Mouse (Mus musculus) lung, embryonic 15.5 days (tissue): ENCODE data around the gene Uvrag. TPM values are rescaled to one million over a fixed set of nuclear protein-coding genes. Genes with fewer than 3 reads are reported as not detected.
A peak's percentile ranks its signal among the peaks of the same experiment; 100 is the strongest.

Experiments
- ATAC-seq: fragments of 200-750 bp; cut with Nextera tagmentation; 2 replicates; pipeline ENCODE4 v1.8.0; 2017; ENCODE audit warnings: moderate number of reproducible peaks, borderline replicate concordance; ENCODE audit not compliant: low FRiP score, low TSS enrichment; ENCODE audit errors: extremely low read depth
- H3K27ac ChIP-seq: fragments of 300-500 bp; sonication (generic); 2 replicates; pipeline ENCODE4 v1.5.1; 2015; ENCODE audit warnings: moderate library complexity, mild to moderate bottlenecking, inconsistent platforms
- H3K27me3 ChIP-seq: fragments of 300-500 bp; sonication (generic); 2 replicates; pipeline ENCODE4 v1.6.1; 2015; ENCODE audit warnings: inconsistent platforms
- H3K36me3 ChIP-seq: fragments of 300-500 bp; sonication (generic); 2 replicates; pipeline ENCODE4 v1.6.1; 2015; ENCODE audit warnings: inconsistent platforms
- H3K4me1 ChIP-seq: fragments of 300-500 bp; sonication (generic); 2 replicates; pipeline ENCODE4 v1.6.1; 2015; ENCODE audit warnings: inconsistent platforms
- H3K4me2 ChIP-seq: fragments of 300-500 bp; sonication (generic); 2 replicates; pipeline ENCODE4 v1.6.1; 2015; ENCODE audit warnings: inconsistent platforms, mild to moderate bottlenecking, moderate library complexity
- H3K4me3 ChIP-seq: fragments of 300-500 bp; sonication (generic); 2 replicates; pipeline ENCODE4 v1.5.1; 2015; ENCODE audit warnings: mild to moderate bottlenecking, inconsistent platforms
- H3K9ac ChIP-seq: fragments of 300-500 bp; sonication (generic); 2 replicates; pipeline ENCODE4 v1.6.1; 2015; ENCODE audit warnings: inconsistent platforms
- H3K9me3 ChIP-seq: fragments of 300-500 bp; sonication (generic); 2 replicates; pipeline ENCODE4 v1.6.1; 2016; ENCODE audit warnings: inconsistent platforms
- WGBS: fragments of 180-500 bp; shearing (Covaris S2); methylation state at CpG from one replicate; pipeline ENCODE4 v1.1.7; 2015; 5-methylcytosine and 5-hydroxymethylcytosine counted together
- polyA plus RNA-seq: library from polyadenylated mRNA; unstranded; fragments of >200 nt; fragmentation: Nextera tagmentation; extraction: Ambion mirVana; gene quantifications from 2 replicates; pipeline ENCODE4 v1.2.1, GENCODE M21; 2015

The Uvrag gene
- polyA plus RNA-seq, 1 experiment from 2014 or later, result 23.7 TPM

GRCm38 (mm10) chr7:98960274-98960673 is 180.7 kb downstream of the Uvrag start:
- Histone ChIP-seq H3K36me3 (no peaks in the 10 kb centered on the region), H3K27ac (no peak overlapping the region), H3K27me3 (no peaks in the 10 kb centered on the region), H3K9ac (no peak overlapping the region), H3K4me2 (no peak overlapping the region), H3K9me3 (no peaks in the 10 kb centered on the region), H3K4me1 (peaks cover 21% of the 10 kb centered on the region), H3K4me3 (no peak overlapping the region)
- 83% methylated on average over 8 of the region's 8 CpGs for WGBS
- ATAC-seq, result no peak

GRCm38 (mm10) chr7:98959246-98959645 is 181.7 kb downstream of the Uvrag start:
- Histone ChIP-seq H3K9ac (no peak overlapping the region), H3K4me1 (peaks cover 24% of the 10 kb centered on the region), H3K27ac (no peak overlapping the region), H3K4me2 (no peak overlapping the region), H3K36me3 (no peaks in the 10 kb centered on the region), H3K4me3 (no peak overlapping the region), H3K27me3 (no peaks in the 10 kb centered on the region), H3K9me3 (no peaks in the 10 kb centered on the region)
- no peak for ATAC-seq
- WGBS, result 86% methylated on average over 5 of the region's 5 CpGs

- no peaks in the 10 kb centered on the region for H3K27me3 ChIP-seq
- no peak overlapping the region for H3K4me3 ChIP-seq
- WGBS, result 26% methylated on average over 11 of the region's 11 CpGs
- no peak overlapping the region for H3K9ac ChIP-seq
- ATAC-seq, result no peak
- no peak overlapping the region for H3K4me2 ChIP-seq
- no peaks in the 10 kb centered on the region for H3K36me3 ChIP-seq
- no peaks in the 10 kb centered on the region for H3K9me3 ChIP-seq
- H3K4me1 ChIP-seq, result peaks cover 23% of the 10 kb centered on the region
- no peak overlapping the region for H3K27ac ChIP-seq
Measured at GRCm38 (mm10) chr7:98958172-98958571, 182.8 kb downstream of the Uvrag start.

- no peak overlapping the region for H3K4me2 ChIP-seq
- H3K9me3 ChIP-seq, result no peaks in the 10 kb centered on the region
- H3K4me1 ChIP-seq, result peaks cover 16% of the 10 kb centered on the region
- H3K9ac ChIP-seq, result no peak overlapping the region
- no peaks in the 10 kb centered on the region for H3K27me3 ChIP-seq
- H3K36me3 ChIP-seq, result no peaks in the 10 kb centered on the region
- H3K4me3 ChIP-seq, result no peak overlapping the region
- no peak overlapping the region for H3K27ac ChIP-seq
- no peak for ATAC-seq
- WGBS, result 73% methylated on average over 8 of the region's 8 CpGs
Measured at GRCm38 (mm10) chr7:98957111-98957741, 183.7 kb downstream of the Uvrag start.

GRCm38 (mm10) chr7:98956609-98957008 is 184.3 kb downstream of the Uvrag start:
- ATAC-seq, result no peak
- WGBS, result 37% methylated on average over 1 of the region's 1 CpGs
- no peaks in the 10 kb centered on the region for H3K9me3 ChIP-seq
- H3K4me3 ChIP-seq, result no peak overlapping the region
- H3K27ac ChIP-seq, result no peak overlapping the region
- H3K9ac ChIP-seq, result no peak overlapping the region
- peaks cover 16% of the 10 kb centered on the region for H3K4me1 ChIP-seq
- H3K27me3 ChIP-seq, result no peaks in the 10 kb centered on the region
- no peaks in the 10 kb centered on the region for H3K36me3 ChIP-seq
- no peak overlapping the region for H3K4me2 ChIP-seq

GRCm38 (mm10) chr7:98953649-98954048 is 187.3 kb downstream of the Uvrag start:
- H3K9ac ChIP-seq, result no peak overlapping the region
- no peak overlapping the region for H3K4me3 ChIP-seq
- H3K4me2 ChIP-seq, result no peak overlapping the region
- no peaks in the 10 kb centered on the region for H3K36me3 ChIP-seq
- H3K4me1 ChIP-seq, result peaks cover 16% of the 10 kb centered on the region
- H3K9me3 ChIP-seq, result no peaks in the 10 kb centered on the region
- 74% methylated on average over 3 of the region's 3 CpGs for WGBS
- no peaks in the 10 kb centered on the region for H3K27me3 ChIP-seq
- no peak overlapping the region for H3K27ac ChIP-seq
- ATAC-seq, result no peak

GRCm38 (mm10) chr7:98944986-98945385 is 196.0 kb downstream of the Uvrag start:
- WGBS, result 35% methylated on average over 3 of the region's 3 CpGs
- H3K4me3 ChIP-seq, result no peak overlapping the region
- H3K4me1 ChIP-seq, result peaks cover 4% of the 10 kb centered on the region

GRCm38 (mm10) chr7:98943687-98944086 is 197.3 kb downstream of the Uvrag start:
- Histone ChIP-seq H3K27me3 (no peaks in the 10 kb centered on the region), H3K4me1 (peaks cover 10% of the 10 kb centered on the region), H3K4me3 (no peak overlapping the region), H3K4me2 (no peak overlapping the region), H3K9me3 (no peaks in the 10 kb centered on the region), H3K27ac (no peak overlapping the region), H3K9ac (no peak overlapping the region), H3K36me3 (no peaks in the 10 kb centered on the region)
- no peak for ATAC-seq
- 88% methylated on average over 5 of the region's 5 CpGs for WGBS

More at GRCm38 (mm10) chr7:98944986-98945385, 196.0 kb downstream of the Uvrag start:
- no peaks in the 10 kb centered on the region for H3K9me3 ChIP-seq
- no peaks in the 10 kb centered on the region for H3K36me3 ChIP-seq
- no peak overlapping the region for H3K4me2 ChIP-seq
- no peak for ATAC-seq
- H3K27me3 ChIP-seq, result no peaks in the 10 kb centered on the region
- no peak overlapping the region for H3K9ac ChIP-seq
- H3K27ac ChIP-seq, result no peak overlapping the region

GRCm38 (mm10) chr7:98942746-98943145 is 198.2 kb downstream of the Uvrag start:
- H3K9ac ChIP-seq, result no peak overlapping the region
- no peaks in the 10 kb centered on the region for H3K27me3 ChIP-seq
- 77% methylated on average over 6 of the region's 6 CpGs for WGBS
- no peak for ATAC-seq
- H3K4me1 ChIP-seq, result peaks cover 20% of the 10 kb centered on the region
- no peak overlapping the region for H3K4me3 ChIP-seq
- H3K4me2 ChIP-seq, result no peak overlapping the region
- no peaks in the 10 kb centered on the region for H3K9me3 ChIP-seq
- no peaks in the 10 kb centered on the region for H3K36me3 ChIP-seq
- no peak overlapping the region for H3K27ac ChIP-seq

- ATAC-seq, result peak; percentile 90
- H3K27ac ChIP-seq, result no peak overlapping the region; the same call in 1 of the 2 replicates
Measured at GRCm38 (mm10) chr7:98939194-98939593, 201.7 kb downstream of the Uvrag start.

GRCm38 (mm10) chr7:98938621-98939020 is 202.3 kb downstream of the Uvrag start:
- no peak overlapping the region for H3K4me3 ChIP-seq
- WGBS, result 58% methylated on average over 7 of the region's 7 CpGs
- H3K9me3 ChIP-seq, result no peaks in the 10 kb centered on the region
- H3K27ac ChIP-seq, result peak overlapping the region; percentile 46
- H3K27me3 ChIP-seq, result no peaks in the 10 kb centered on the region
- H3K4me1 ChIP-seq, result peaks cover 45% of the 10 kb centered on the region
- H3K36me3 ChIP-seq, result no peaks in the 10 kb centered on the region
- ATAC-seq, result no peak
- H3K4me2 ChIP-seq, result no peak overlapping the region
- no peak overlapping the region for H3K9ac ChIP-seq

More at GRCm38 (mm10) chr7:98939194-98939593, 201.7 kb downstream of the Uvrag start:
- 40% methylated on average over 6 of the region's 6 CpGs for WGBS
- Histone ChIP-seq H3K4me3 (no peak overlapping the region), H3K36me3 (no peaks in the 10 kb centered on the region), H3K4me2 (no peak overlapping the region), H3K27me3 (no peaks in the 10 kb centered on the region), H3K9me3 (no peaks in the 10 kb centered on the region), H3K9ac (no peak overlapping the region), H3K4me1 (peaks cover 43% of the 10 kb centered on the region)

- Histone ChIP-seq H3K9ac (no peak overlapping the region), H3K4me1 (peaks cover 55% of the 10 kb centered on the region), H3K9me3 (no peaks in the 10 kb centered on the region), H3K4me3 (no peak overlapping the region), H3K27me3 (no peaks in the 10 kb centered on the region), H3K27ac (peak overlapping the region; percentile 46; the same call in 1 of the 2 replicates), H3K4me2 (no peak overlapping the region), H3K36me3 (no peaks in the 10 kb centered on the region)
- WGBS, result 63% methylated on average over 20 of the region's 20 CpGs
- no peak for ATAC-seq
Measured at GRCm38 (mm10) chr7:98937079-98937813, 203.7 kb downstream of the Uvrag start.
